Mouse (Mus musculus): Measurements from ENCODE around the gene Apoc3. TPM values are rescaled to one million over a fixed set of nuclear protein-coding genes. Genes with fewer than 3 reads are reported as not detected.
A peak's percentile ranks its signal among the peaks of the same experiment; 100 is the strongest.

Apoc3 gene
- polyA plus RNA-seq, 1 experiment, result 47.2 TPM

DNA sequence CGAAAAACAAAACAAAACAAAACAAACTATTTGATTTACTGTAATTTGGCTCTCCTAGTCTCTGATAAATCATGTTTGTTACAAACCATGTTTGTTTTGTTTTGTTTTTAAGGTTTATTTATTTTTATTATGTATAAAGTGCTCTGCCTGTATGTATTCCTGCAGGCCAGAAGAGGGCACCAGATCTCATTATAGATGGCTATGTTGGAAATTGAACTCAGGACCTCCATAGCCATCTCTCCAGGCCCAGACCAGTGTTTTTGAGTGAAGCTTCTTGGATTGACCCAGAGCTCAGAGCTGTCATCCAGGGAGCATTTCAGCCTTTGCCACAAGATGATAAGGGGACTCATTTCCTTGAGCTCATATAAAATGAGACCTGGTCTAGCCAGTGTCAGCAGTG, 49.0 kb downstream of the Apoc3 start:
- TF ChIP-seq POLR2A (IDR thresholded peaks at IDR 0.05; ENCODE audit: borderline replicate concordance, control insufficient read depth, low read depth, low read length) (no peak), CTCF (IDR thresholded peaks at IDR 0.05; ENCODE audit: control insufficient read depth, insufficient read depth, low read length) (no peak)
- 93% methylated on average over 1 of the region's 1 CpGs for WGBS
- Histone ChIP-seq H3K27ac (ENCODE audit: control insufficient read depth, insufficient read depth, low read depth, low read length, poor library complexity) (no peak overlapping the region), H3K4me1 (ENCODE audit: control insufficient read depth, insufficient read depth, low read length) (no peaks in the 10 kb centered on the region), H3K4me3 (replicated peaks; ENCODE audit: control insufficient read depth, low read depth, low read length) (no peak overlapping the region)

DNA sequence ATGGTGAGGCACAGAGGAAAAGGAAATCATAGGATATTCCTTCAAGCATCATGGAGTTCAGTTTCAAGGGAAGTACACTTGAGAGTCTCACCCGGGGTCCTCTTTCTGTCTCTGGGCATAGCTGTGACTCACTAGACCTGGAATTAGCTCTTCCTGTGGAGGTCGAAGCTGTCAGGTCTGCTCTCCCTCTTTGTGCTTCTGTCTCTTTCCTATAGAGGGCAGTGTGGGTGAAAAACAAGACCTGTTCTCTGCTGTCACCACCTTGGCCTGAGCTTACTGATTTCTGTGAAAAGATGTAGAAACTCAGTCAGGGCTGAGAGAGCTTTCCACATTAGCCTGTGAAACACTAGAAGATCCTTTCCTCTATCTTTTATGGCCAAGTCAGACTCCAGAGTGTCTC, 50.2 kb downstream of the Apoc3 start:
- TF ChIP-seq CTCF (IDR thresholded peaks at IDR 0.05; ENCODE audit: control insufficient read depth, insufficient read depth, low read length), result peak; percentile 18; the same call in 1 of the 2 replicates
- TF ChIP-seq POLR2A (IDR thresholded peaks at IDR 0.05; ENCODE audit: borderline replicate concordance, control insufficient read depth, low read depth, low read length), result no peak
- no peaks in the 10 kb centered on the region for H3K4me1 ChIP-seq (ENCODE audit: control insufficient read depth, insufficient read depth, low read length)
- 3% methylated on average over 2 of the region's 2 CpGs for WGBS

DNA sequence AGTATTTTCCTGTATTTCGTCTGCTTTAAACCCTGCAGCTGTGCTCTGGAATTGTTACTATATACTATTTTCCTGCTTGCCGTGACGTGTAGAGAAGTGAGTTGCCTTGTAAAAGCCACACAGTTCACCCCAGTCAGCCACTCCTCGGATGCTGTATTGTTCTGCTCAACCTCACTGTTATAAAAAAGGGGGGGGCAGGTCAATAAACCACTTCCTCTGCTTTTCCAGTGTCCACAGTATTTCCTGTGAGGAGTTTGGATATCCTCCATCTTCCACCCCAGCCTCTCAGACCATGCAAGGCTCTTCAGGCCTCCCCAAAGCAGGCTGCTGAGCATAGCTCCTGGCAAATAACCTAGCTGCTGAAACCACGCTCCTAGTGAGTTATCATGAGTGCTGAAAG, 50.9 kb downstream of the Apoc3 start:
- TF ChIP-seq POLR2A (IDR thresholded peaks at IDR 0.05; ENCODE audit: borderline replicate concordance, control insufficient read depth, low read depth, low read length) (no peak), CTCF (IDR thresholded peaks at IDR 0.05; ENCODE audit: control insufficient read depth, insufficient read depth, low read length) (no peak)
- 69% methylated on average over 5 of the region's 5 CpGs for WGBS
- H3K27ac ChIP-seq (ENCODE audit: control insufficient read depth, insufficient read depth, low read depth, low read length, poor library complexity), result no peak overlapping the region
- peaks cover 2% of the 10 kb centered on the region for H3K4me1 ChIP-seq (ENCODE audit: control insufficient read depth, insufficient read depth, low read length)
- no peak overlapping the region for H3K4me3 ChIP-seq (replicated peaks; ENCODE audit: control insufficient read depth, low read depth, low read length)

More for the DNA sequence above, 50.2 kb downstream of the Apoc3 start:
- Histone ChIP-seq H3K4me3 (replicated peaks; ENCODE audit: control insufficient read depth, low read depth, low read length) (no peak overlapping the region), H3K27ac (ENCODE audit: control insufficient read depth, insufficient read depth, low read depth, low read length, poor library complexity) (no peak overlapping the region)

Other genes with a start within 250 kb of the Apoc3 start
- 14.6 and 25.6 TPM in 2 replicates for gene Pafah1b2, start 222.9 kb downstream of the Apoc3 start, polyA plus RNA-seq (2011; ENCODE audit: insufficient read depth, insufficient read length, low replicate concordance, missing spikeins)
- gene Sik3, start 222.8 kb downstream of the Apoc3 start, polyA plus RNA-seq (2011; ENCODE audit: insufficient read depth, insufficient read length, low replicate concordance, missing spikeins), result 9.2 and 19.0 TPM in 2 replicates
- 18.0 and 44.4 TPM in 2 replicates for gene Apoa1, start 7.1 kb downstream of the Apoc3 start, polyA plus RNA-seq (2011; ENCODE audit: insufficient read depth, insufficient read length, low replicate concordance, missing spikeins)
- gene Apoa4, start 5.1 kb upstream of the Apoc3 start, polyA plus RNA-seq (2011; ENCODE audit: insufficient read depth, insufficient read length, low replicate concordance, missing spikeins), result not detected in 2 replicates
- gene Apoa5, start 33.0 kb upstream of the Apoc3 start, polyA plus RNA-seq (2011; ENCODE audit: insufficient read depth, insufficient read length, low replicate concordance, missing spikeins), result 0.38 and 3.9 TPM in 2 replicates
- gene Zpr1, start 37.4 kb upstream of the Apoc3 start, polyA plus RNA-seq (2011; ENCODE audit: insufficient read depth, insufficient read length, low replicate concordance, missing spikeins), result 22.3 and 64.6 TPM in 2 replicates
- 13.4 and 15.3 TPM in 2 replicates for gene Bud13, start 47.4 kb upstream of the Apoc3 start, polyA plus RNA-seq (2011; ENCODE audit: insufficient read depth, insufficient read length, low replicate concordance, missing spikeins)
- gene 4931429L15Rik, start 84.3 kb upstream of the Apoc3 start, polyA plus RNA-seq (2011; ENCODE audit: insufficient read depth, insufficient read length, low replicate concordance, missing spikeins), result not detected in 2 replicates